Mouse (Mus musculus): Measurements from ENCODE around the gene Ahcyl2.

DNA sequence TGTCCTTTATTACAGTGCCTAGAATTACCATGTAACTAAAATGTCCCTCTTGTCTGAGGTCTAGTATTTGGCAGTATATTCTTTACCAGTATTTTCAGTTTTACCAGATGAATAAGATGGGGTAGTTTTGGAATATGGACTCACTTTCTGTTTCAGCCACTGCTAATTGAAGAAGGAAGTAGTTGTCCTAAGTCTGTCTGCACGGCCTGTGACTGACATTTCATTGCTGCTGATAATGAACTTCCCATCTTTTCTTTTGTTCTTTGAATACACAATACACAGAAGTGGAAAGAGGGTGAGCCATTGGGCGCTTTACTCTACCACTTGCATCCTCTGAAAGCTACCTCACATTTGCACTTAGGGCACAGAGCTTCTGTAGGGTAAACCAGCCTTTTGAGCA is 134.4 kb downstream of the Ahcyl2 start:
- TF ChIP-seq GATA1 (IDR thresholded peaks at IDR 0.05; ENCODE audit: low read length) (no peak), TAL1 (IDR thresholded peaks at IDR 0.05; ENCODE audit: low read length) (no peak)

Data from erythroblast, embryonic 14.5 days (primary cell).